Mouse (Mus musculus) stomach, embryonic 14.5 days (tissue): ENCODE data around the gene Slc29a3. TPM values are rescaled to one million over a fixed set of nuclear protein-coding genes. Genes with fewer than 3 reads are reported as not detected.

Experiments
- ATAC-seq: fragments of 200-750 bp; cut with Nextera tagmentation; 2 replicates; pipeline ENCODE4 v1.8.0; 2017; ENCODE audit warnings: low read depth, moderate TSS enrichment; ENCODE audit not compliant: insufficient number of reproducible peaks, insufficient read depth, low FRiP score
- H3K27ac ChIP-seq: fragments of 300-500 bp; sonication (generic); 2 replicates; pipeline ENCODE4 v1.5.1; 2014; ENCODE audit warnings: mild to moderate bottlenecking, low read length, moderate library complexity, mixed read lengths
- H3K27me3 ChIP-seq: fragments of 300-500 bp; sonication (generic); 2 replicates; pipeline ENCODE4 v1.6.1; 2014; ENCODE audit warnings: low read length, control low read depth, mixed read lengths; ENCODE audit not compliant: control insufficient read depth, insufficient read depth
- H3K36me3 ChIP-seq: fragments of 300-500 bp; sonication (generic); 2 replicates; pipeline ENCODE4 v1.6.1; 2014; ENCODE audit warnings: mild to moderate bottlenecking, control low read depth, low read length, moderate library complexity, mixed read lengths; ENCODE audit not compliant: control insufficient read depth, insufficient read depth
- H3K4me1 ChIP-seq: fragments of 300-500 bp; sonication (generic); 2 replicates; pipeline ENCODE4 v1.6.1; 2014; ENCODE audit warnings: low read length, control low read depth, mixed read lengths; ENCODE audit not compliant: control insufficient read depth, insufficient read depth
- H3K4me2 ChIP-seq: fragments of 300-500 bp; sonication (generic); replicated peaks from 2 replicates; pipeline ENCODE4 v1.6.1; 2014; ENCODE audit warnings: low read depth, low read length, control low read depth
- H3K4me3 ChIP-seq: fragments of 300-500 bp; sonication (generic); 2 replicates; pipeline ENCODE4 v1.5.1; 2014; ENCODE audit warnings: low read depth, low read length, control low read depth
- H3K9ac ChIP-seq: fragments of 300-500 bp; sonication (generic); replicated peaks from 2 replicates; pipeline ENCODE4 v1.6.1; 2014; ENCODE audit warnings: low read depth, mild to moderate bottlenecking, control low read depth, low read length, moderate library complexity, mixed read lengths
- H3K9me3 ChIP-seq: fragments of 300-500 bp; sonication (generic); 2 replicates; pipeline ENCODE4 v1.6.1; 2016; ENCODE audit warnings: low read depth, low read length, control low read depth; ENCODE audit not compliant: control insufficient read depth
- WGBS: fragments of 180-500 bp; shearing (Covaris S2); extraction: QIAGEN DNeasy Blood & Tissue Kit; methylation state at CpG from one replicate; pipeline ENCODE4 v1.1.7; 2014; 5-methylcytosine and 5-hydroxymethylcytosine counted together
- polyA plus RNA-seq: library from polyadenylated mRNA; unstranded; fragments of >200 nt; fragmentation: Nextera tagmentation; extraction: Ambion mirVana; gene quantifications from 2 replicates; pipeline ENCODE4 v1.2.1, GENCODE M21; 2014

Gene Slc29a3
- polyA plus RNA-seq, 1 experiment from 2014 or later: 8.5 TPM

- no peaks in the 10 kb centered on the region for H3K27me3 ChIP-seq
- no peak overlapping the region for H3K4me3 ChIP-seq
- no peak overlapping the region for H3K27ac ChIP-seq
- WGBS: 31% methylated on average over 5 of the region's 5 CpGs
- H3K9me3 ChIP-seq: no peaks in the 10 kb centered on the region
- H3K4me2 ChIP-seq: no peak overlapping the region
- no peak overlapping the region for H3K9ac ChIP-seq
- H3K4me1 ChIP-seq: no peaks in the 10 kb centered on the region
- no peak for ATAC-seq
- H3K36me3 ChIP-seq: no peaks in the 10 kb centered on the region
These were observed 20.9 kb downstream of the Slc29a3 start for GRCm38 (mm10) chr10:60731742-60732141.

- H3K4me1 ChIP-seq: no peaks in the 10 kb centered on the region
- no peaks in the 10 kb centered on the region for H3K36me3 ChIP-seq
- H3K27me3 ChIP-seq: no peaks in the 10 kb centered on the region
- H3K9ac ChIP-seq: no peak overlapping the region
- no peak overlapping the region for H3K4me2 ChIP-seq
- H3K27ac ChIP-seq: no peak overlapping the region
- no peaks in the 10 kb centered on the region for H3K9me3 ChIP-seq
- no peak overlapping the region for H3K4me3 ChIP-seq
- peak; percentile 54; the same call in 1 of the 2 replicates for ATAC-seq
- 32% methylated on average over 5 of the region's 5 CpGs for WGBS
These were observed 25.3 kb downstream of the Slc29a3 start for GRCm38 (mm10) chr10:60727301-60727700.

GRCm38 (mm10) chr10:60726896-60727295 is 25.7 kb downstream of the Slc29a3 start:
- no peaks in the 10 kb centered on the region for H3K4me1 ChIP-seq
- no peaks in the 10 kb centered on the region for H3K9me3 ChIP-seq
- no peak overlapping the region for H3K9ac ChIP-seq
- no peaks in the 10 kb centered on the region for H3K36me3 ChIP-seq
- H3K4me2 ChIP-seq: no peak overlapping the region
- H3K27ac ChIP-seq: no peak overlapping the region
- H3K4me3 ChIP-seq: no peak overlapping the region
- 72% methylated on average over 3 of the region's 3 CpGs for WGBS
- H3K27me3 ChIP-seq: no peaks in the 10 kb centered on the region
- ATAC-seq: no peak

GRCm38 (mm10) chr10:60724496-60724895 is 28.1 kb downstream of the Slc29a3 start:
- Histone ChIP-seq H3K4me3 (no peak overlapping the region), H3K9me3 (no peaks in the 10 kb centered on the region), H3K4me1 (no peaks in the 10 kb centered on the region), H3K9ac (no peak overlapping the region), H3K36me3 (no peaks in the 10 kb centered on the region), H3K27me3 (no peaks in the 10 kb centered on the region), H3K27ac (no peak overlapping the region), H3K4me2 (no peak overlapping the region)
- ATAC-seq: no peak
- 65% methylated on average over 6 of the region's 6 CpGs for WGBS

GRCm38 (mm10) chr10:60723345-60723744 is 29.2 kb downstream of the Slc29a3 start:
- WGBS: 50% methylated on average over 1 of the region's 1 CpGs
- H3K4me3 ChIP-seq: no peak overlapping the region
- no peaks in the 10 kb centered on the region for H3K9me3 ChIP-seq
- H3K4me2 ChIP-seq: no peak overlapping the region
- H3K4me1 ChIP-seq: no peaks in the 10 kb centered on the region
- no peak for ATAC-seq
- H3K36me3 ChIP-seq: no peaks in the 10 kb centered on the region
- H3K27ac ChIP-seq: no peak overlapping the region
- no peaks in the 10 kb centered on the region for H3K27me3 ChIP-seq
- no peak overlapping the region for H3K9ac ChIP-seq

- 67% methylated on average over 12 of the region's 12 CpGs for WGBS
- no peak overlapping the region for H3K4me2 ChIP-seq
These were observed 31.0 kb downstream of the Slc29a3 start for GRCm38 (mm10) chr10:60721640-60722039.

DNA sequence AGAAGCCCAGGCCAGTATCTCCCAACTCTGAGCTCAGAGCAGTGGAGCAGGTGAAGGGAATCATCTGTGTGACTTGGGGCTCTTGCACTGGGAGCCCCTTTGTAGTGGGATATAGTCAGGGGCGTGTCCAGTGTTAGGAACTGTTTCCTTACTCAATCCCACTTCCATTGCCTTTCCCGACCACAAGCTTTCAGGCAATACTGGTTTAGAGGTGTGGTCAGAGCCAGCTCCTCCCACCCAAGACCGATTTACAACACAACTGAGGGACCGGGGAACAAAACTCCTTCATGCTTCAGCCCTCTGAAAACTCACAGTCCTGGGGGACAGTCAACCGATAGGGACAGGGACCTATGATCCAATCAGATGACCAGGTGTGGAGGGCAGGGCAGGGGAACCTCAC is 32.1 kb downstream of the Slc29a3 start:
- Histone ChIP-seq H3K27me3 (no peaks in the 10 kb centered on the region), H3K4me1 (no peaks in the 10 kb centered on the region), H3K9ac (no peak overlapping the region), H3K9me3 (no peaks in the 10 kb centered on the region), H3K27ac (no peak overlapping the region), H3K36me3 (peaks cover 8% of the 10 kb centered on the region), H3K4me2 (no peak overlapping the region), H3K4me3 (no peak overlapping the region)
- ATAC-seq: no peak
- 77% methylated on average over 5 of the region's 5 CpGs for WGBS

More at GRCm38 (mm10) chr10:60721640-60722039, 31.0 kb downstream of the Slc29a3 start:
- no peaks in the 10 kb centered on the region for H3K36me3 ChIP-seq
- H3K27ac ChIP-seq: no peak overlapping the region
- H3K4me3 ChIP-seq: no peak overlapping the region
- H3K4me1 ChIP-seq: no peaks in the 10 kb centered on the region
- H3K9ac ChIP-seq: no peak overlapping the region
- H3K9me3 ChIP-seq: no peaks in the 10 kb centered on the region
- ATAC-seq: no peak
- no peaks in the 10 kb centered on the region for H3K27me3 ChIP-seq

GRCm38 (mm10) chr10:60718491-60718890 is 34.1 kb downstream of the Slc29a3 start:
- Histone ChIP-seq H3K9ac (no peak overlapping the region), H3K9me3 (no peaks in the 10 kb centered on the region), H3K4me1 (no peaks in the 10 kb centered on the region), H3K4me3 (no peak overlapping the region), H3K27ac (no peak overlapping the region), H3K4me2 (no peak overlapping the region), H3K36me3 (peaks cover 10% of the 10 kb centered on the region), H3K27me3 (no peaks in the 10 kb centered on the region)
- no peak for ATAC-seq
- 87% methylated on average over 2 of the region's 2 CpGs for WGBS

DNA sequence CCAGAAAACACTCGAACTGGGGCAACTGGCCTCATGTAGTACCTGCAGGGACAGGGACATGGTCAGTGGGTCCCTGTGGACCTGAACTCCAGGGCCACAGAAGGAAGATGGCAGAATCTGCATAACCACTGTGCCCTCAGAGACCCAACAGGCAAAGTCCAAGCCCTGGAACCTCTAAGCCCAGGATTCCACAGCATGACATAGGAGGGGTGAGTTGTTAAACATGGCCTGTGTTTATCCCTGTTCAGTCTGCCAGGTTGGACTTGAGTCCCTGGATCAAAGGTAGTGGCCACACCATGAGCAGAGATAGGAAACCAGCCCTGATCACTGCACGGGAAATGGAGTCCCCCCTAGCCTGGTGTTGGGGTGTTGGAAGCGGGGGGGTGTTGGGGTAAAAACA is 36.1 kb downstream of the Slc29a3 start:
- Histone ChIP-seq H3K4me2 (no peak overlapping the region), H3K36me3 (peaks cover 10% of the 10 kb centered on the region), H3K9me3 (no peaks in the 10 kb centered on the region), H3K27me3 (no peaks in the 10 kb centered on the region), H3K27ac (no peak overlapping the region), H3K4me1 (no peaks in the 10 kb centered on the region), H3K9ac (no peak overlapping the region), H3K4me3 (no peak overlapping the region)
- WGBS: 90% methylated on average over 3 of the region's 3 CpGs
- no peak for ATAC-seq
